Mouse (Mus musculus): ENCODE measurements around the gene Nemp1. TPM values are rescaled to one million over a fixed set of nuclear protein-coding genes. Genes with fewer than 3 reads are reported as not detected.

Nemp1 gene
- polyA plus RNA-seq, 1 experiment: 6.7 TPM

DNA sequence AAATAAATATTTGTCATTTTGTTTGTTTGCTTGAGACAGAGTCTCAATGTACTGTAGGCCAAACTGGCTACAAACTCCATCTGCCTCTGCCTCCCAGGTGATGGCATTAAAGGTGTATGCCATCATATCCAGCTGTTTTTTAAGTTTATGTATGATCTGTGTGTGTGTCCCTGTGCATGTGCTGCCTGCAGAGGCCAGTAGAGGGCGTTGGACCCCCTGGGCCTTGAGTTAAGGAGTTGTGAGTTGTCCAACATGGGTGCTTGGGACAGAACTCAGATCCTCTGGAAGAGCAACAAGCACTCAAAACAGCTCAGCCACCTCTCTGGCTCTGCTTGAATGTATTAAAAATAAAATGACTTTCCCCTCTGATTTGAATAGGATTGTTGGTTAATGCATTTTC is 24.4 kb downstream of the Nemp1 start:
- no peak overlapping the region for H3K27ac ChIP-seq (ENCODE audit: control insufficient read depth, insufficient read depth, low read depth, low read length, poor library complexity)
- TF ChIP-seq CTCF (IDR thresholded peaks at IDR 0.05; ENCODE audit: control insufficient read depth, insufficient read depth, low read length): peak; percentile 12; the same call in 1 of the 2 replicates
- no peak for TF ChIP-seq POLR2A (IDR thresholded peaks at IDR 0.05; ENCODE audit: borderline replicate concordance, control insufficient read depth, low read depth, low read length)
- no peak overlapping the region for H3K4me3 ChIP-seq (replicated peaks; ENCODE audit: control insufficient read depth, low read depth, low read length)
- no peaks in the 10 kb centered on the region for H3K4me1 ChIP-seq (ENCODE audit: control insufficient read depth, insufficient read depth, low read length)
- WGBS: 25% methylated on average over 1 of the region's 1 CpGs

DNA sequence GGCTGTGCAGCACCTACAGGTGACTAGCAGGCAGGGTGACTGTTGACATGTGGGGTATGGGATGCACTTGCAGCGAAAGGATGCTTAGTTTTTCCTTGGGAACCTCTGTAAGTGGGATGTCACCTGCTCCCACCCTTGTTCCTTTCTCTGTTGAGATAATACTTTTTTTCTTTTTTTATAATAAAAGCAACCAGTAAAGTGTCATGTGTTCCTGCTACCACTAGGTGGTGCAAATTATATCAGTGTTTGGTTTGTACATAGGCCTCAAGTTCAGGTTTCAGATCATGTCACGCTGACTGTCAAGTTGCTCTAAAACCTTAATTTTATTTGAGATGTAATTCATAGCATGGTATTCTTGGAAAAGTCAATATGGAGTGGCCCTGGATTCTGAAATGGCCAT is 27.9 kb downstream of the Nemp1 start:
- no peaks in the 10 kb centered on the region for H3K4me1 ChIP-seq (ENCODE audit: control insufficient read depth, insufficient read depth, low read length)
- peak; percentile 29; the same call in 1 of the 2 replicates for TF ChIP-seq CTCF (IDR thresholded peaks at IDR 0.05; ENCODE audit: control insufficient read depth, insufficient read depth, low read length)
- TF ChIP-seq POLR2A (IDR thresholded peaks at IDR 0.05; ENCODE audit: borderline replicate concordance, control insufficient read depth, low read depth, low read length): no peak
- 65% methylated on average over 2 of the region's 2 CpGs for WGBS
- no peak overlapping the region for H3K27ac ChIP-seq (ENCODE audit: control insufficient read depth, insufficient read depth, low read depth, low read length, poor library complexity)
- no peak overlapping the region for H3K4me3 ChIP-seq (replicated peaks; ENCODE audit: control insufficient read depth, low read depth, low read length)

DNA sequence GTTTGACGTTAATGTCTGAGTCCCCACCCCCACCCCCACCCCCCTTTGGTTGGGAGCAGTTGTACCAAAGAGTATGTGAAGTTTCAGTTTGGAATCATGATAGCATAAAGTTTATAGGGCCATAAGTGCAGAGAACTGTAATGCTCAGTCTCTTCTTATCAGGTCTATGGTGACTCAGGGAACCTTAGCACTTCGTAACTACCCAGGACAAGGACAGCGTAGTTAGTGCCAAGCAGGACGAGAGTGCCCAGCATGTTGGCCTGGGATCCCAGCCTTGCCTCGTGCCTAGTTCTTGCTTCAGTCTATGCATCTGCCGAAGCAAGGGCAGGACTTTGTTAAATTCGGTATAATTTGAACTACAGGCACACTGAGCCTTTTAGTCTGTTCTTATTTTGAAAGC is 29.1 kb downstream of the Nemp1 start:
- H3K4me3 ChIP-seq (replicated peaks; ENCODE audit: control insufficient read depth, low read depth, low read length): no peak overlapping the region
- no peak for TF ChIP-seq CTCF (IDR thresholded peaks at IDR 0.05; ENCODE audit: control insufficient read depth, insufficient read depth, low read length)
- no peak for TF ChIP-seq POLR2A (IDR thresholded peaks at IDR 0.05; ENCODE audit: borderline replicate concordance, control insufficient read depth, low read depth, low read length)
- no peaks in the 10 kb centered on the region for H3K4me1 ChIP-seq (ENCODE audit: control insufficient read depth, insufficient read depth, low read length)
- no peak overlapping the region for H3K27ac ChIP-seq (ENCODE audit: control insufficient read depth, insufficient read depth, low read depth, low read length, poor library complexity)
- WGBS: 89% methylated on average over 7 of the region's 7 CpGs

DNA sequence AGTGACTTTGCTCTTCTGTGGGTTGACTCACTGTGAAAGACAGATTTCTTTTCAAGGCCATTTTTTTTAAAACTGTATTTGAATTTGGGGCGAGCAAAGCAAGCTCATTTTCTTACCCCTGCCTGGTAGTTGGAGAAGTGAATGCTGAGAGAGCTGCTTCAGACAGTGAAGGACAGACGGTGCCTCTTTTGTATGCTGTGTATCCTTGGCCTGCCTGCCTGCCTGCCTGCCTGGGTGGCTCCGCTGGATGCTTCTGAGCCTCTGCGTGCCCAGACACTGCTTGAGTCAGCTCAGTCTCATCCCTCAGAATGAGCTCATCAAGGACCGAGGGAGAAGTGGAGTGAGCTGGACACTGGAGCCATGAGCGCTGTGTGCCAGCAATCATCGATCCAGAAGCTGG is 32.3 kb downstream of the Nemp1 start:
- TF ChIP-seq CTCF (IDR thresholded peaks at IDR 0.05; ENCODE audit: control insufficient read depth, insufficient read depth, low read length) (no peak), POLR2A (IDR thresholded peaks at IDR 0.05; ENCODE audit: borderline replicate concordance, control insufficient read depth, low read depth, low read length) (no peak)
- Histone ChIP-seq H3K4me3 (replicated peaks; ENCODE audit: control insufficient read depth, low read depth, low read length) (no peak overlapping the region), H3K4me1 (ENCODE audit: control insufficient read depth, insufficient read depth, low read length) (no peaks in the 10 kb centered on the region), H3K27ac (ENCODE audit: control insufficient read depth, insufficient read depth, low read depth, low read length, poor library complexity) (no peak overlapping the region)
- 95% methylated on average over 7 of the region's 7 CpGs for WGBS

DNA sequence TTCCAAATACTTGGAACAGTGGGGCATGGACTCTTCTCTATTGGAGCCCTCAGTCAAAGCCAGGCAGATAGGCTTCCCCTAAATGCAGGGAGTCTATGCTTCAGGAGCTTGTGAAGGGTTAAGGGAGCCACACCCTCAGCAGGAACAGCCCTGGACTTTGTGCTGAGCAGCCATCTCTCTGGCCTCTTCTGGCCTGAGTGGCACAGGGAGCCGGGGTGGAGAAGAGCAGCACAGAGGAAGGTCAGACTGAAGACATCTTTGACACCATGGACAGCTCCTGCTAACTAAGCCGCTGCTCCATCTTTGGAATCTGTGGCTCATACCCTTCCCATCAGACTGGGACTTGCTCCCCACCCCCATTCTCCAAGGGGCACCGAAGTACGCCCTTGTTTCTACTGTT is 36.6 kb downstream of the Nemp1 start:
- no peak overlapping the region for H3K27ac ChIP-seq (ENCODE audit: control insufficient read depth, insufficient read depth, low read depth, low read length, poor library complexity)
- 40% methylated on average over 4 of the region's 4 CpGs for WGBS
- TF ChIP-seq POLR2A (IDR thresholded peaks at IDR 0.05; ENCODE audit: borderline replicate concordance, control insufficient read depth, low read depth, low read length): no peak
- TF ChIP-seq CTCF (IDR thresholded peaks at IDR 0.05; ENCODE audit: control insufficient read depth, insufficient read depth, low read length): no peak

DNA sequence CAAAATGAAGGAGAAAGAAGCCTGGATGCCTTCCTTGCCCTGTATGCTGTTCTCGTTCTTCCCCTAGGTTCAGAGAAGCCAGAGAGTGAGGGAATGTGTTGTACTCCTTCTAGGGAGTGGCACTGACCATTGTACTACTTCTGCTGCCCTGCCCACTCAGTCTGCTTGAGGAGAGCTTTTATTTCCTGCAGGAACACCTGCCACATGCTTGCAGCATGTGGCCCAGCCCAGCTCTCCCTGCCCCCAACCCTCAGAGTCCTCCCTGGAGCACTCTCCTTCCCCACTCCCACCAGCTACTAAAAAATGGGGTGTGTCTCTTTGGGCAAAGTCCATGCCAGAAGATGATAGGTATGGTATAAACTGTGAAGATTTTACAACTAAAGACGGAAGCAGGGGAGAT is 37.6 kb downstream of the Nemp1 start:
- Histone ChIP-seq H3K27ac (ENCODE audit: control insufficient read depth, insufficient read depth, low read depth, low read length, poor library complexity) (no peak overlapping the region), H3K4me3 (replicated peaks; ENCODE audit: control insufficient read depth, low read depth, low read length) (no peak overlapping the region), H3K4me1 (ENCODE audit: control insufficient read depth, insufficient read depth, low read length) (peaks cover 2% of the 10 kb centered on the region; the same call in 1 of the 2 replicates)
- no peak for TF ChIP-seq POLR2A (IDR thresholded peaks at IDR 0.05; ENCODE audit: borderline replicate concordance, control insufficient read depth, low read depth, low read length)
- WGBS: 65% methylated on average over 2 of the region's 2 CpGs

More for the DNA sequence above, 36.6 kb downstream of the Nemp1 start:
- no peak overlapping the region for H3K4me3 ChIP-seq (replicated peaks; ENCODE audit: control insufficient read depth, low read depth, low read length)
- peaks cover 2% of the 10 kb centered on the region; the same call in 1 of the 2 replicates for H3K4me1 ChIP-seq (ENCODE audit: control insufficient read depth, insufficient read depth, low read length)

DNA sequence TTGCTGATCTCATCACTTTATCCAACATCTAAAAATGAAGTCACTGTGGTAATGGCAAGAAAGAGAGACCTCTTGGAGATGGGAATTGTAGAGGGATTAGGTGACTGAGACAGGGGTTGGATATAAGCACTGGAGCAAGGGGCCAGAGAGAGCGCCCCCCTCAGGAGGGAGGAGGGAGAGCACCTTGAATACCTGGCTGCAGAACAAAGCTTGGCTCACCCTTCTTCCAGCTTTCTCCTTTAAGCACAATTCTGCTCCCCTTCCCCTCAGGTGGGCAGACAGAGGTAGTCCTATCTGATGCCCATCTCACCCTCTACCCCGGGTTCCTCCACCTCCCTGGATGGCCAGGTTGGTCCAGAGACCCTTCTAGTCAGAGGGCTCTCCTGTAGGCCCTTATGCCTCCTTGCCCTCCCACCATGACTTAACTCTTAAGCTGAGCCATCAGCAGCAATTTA is 38.1 kb downstream of the Nemp1 start, which contains the start of gene Myo1a:
Gene Myo1a (plus strand): TSS at position 405 of the 455 bp plus-strand sequence.
- peaks cover 2% of the 10 kb centered on the region; the same call in 1 of the 2 replicates for H3K4me1 ChIP-seq (ENCODE audit: control insufficient read depth, insufficient read depth, low read length)
- whole genome bisulfite sequencing: 62% methylated on average over 2 of the region's 2 CpGs
- H3K4me3 ChIP-seq (replicated peaks; ENCODE audit: control insufficient read depth, low read depth, low read length): no peak within 1 kb of the TSS
- 0 out of 2 replicates have a peak, but pooled peaks have one; percentile 13 for TF ChIP-seq CTCF (IDR thresholded peaks at IDR 0.05; ENCODE audit: control insufficient read depth, insufficient read depth, low read length)
- TF ChIP-seq POLR2A (IDR thresholded peaks at IDR 0.05; ENCODE audit: borderline replicate concordance, control insufficient read depth, low read depth, low read length): no peak
- H3K27ac ChIP-seq (ENCODE audit: control insufficient read depth, insufficient read depth, low read depth, low read length, poor library complexity): no peak within 1 kb of the TSS

DNA sequence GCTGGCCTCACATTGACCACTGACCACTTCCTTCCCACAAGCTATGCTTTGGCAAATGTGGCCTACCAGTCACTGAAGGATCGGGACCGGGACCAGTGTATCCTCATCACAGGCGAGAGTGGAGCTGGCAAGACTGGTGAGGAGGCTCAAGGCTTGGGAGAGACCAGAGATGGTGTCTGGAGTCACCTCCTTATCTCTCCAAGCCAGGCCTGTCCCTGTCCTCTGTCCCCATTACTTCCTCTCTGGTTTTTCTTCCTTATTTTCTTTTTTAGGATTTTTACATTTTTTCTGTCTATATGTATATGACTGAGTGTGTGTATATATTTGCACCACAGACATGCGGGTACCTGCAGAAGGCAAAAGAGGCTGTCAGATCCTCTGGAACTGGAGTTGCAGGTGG is 39.1 kb downstream of the Nemp1 start:
- Histone ChIP-seq H3K27ac (ENCODE audit: control insufficient read depth, insufficient read depth, low read depth, low read length, poor library complexity) (no peak overlapping the region), H3K4me1 (ENCODE audit: control insufficient read depth, insufficient read depth, low read length) (peaks cover 2% of the 10 kb centered on the region; the same call in 1 of the 2 replicates), H3K4me3 (replicated peaks; ENCODE audit: control insufficient read depth, low read depth, low read length) (no peak overlapping the region)
- TF ChIP-seq CTCF (IDR thresholded peaks at IDR 0.05; ENCODE audit: control insufficient read depth, insufficient read depth, low read length) (no peak), POLR2A (IDR thresholded peaks at IDR 0.05; ENCODE audit: borderline replicate concordance, control insufficient read depth, low read depth, low read length) (no peak)
- WGBS: 44% methylated on average over 4 of the region's 4 CpGs

DNA sequence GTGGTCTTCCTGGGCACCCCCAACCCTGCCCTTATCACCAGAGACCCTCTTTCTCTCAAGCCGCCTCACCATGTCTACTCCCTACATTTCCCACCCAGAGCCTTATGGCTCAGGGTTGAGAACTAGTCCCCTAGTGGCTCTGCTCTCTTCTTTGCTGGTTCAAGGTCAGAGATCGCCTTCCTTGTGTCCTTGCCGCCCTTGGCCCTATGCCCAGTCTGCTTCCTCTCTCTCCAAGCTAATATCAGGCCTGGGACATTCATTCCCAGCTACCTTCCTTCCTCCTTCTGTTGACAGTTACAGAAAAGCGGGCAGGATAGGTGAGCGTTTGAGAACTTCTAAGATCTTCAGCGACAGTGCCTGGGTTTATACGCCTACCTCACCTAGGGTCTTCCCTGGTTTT is 41.0 kb downstream of the Nemp1 start:
- WGBS: 72% methylated on average over 7 of the region's 7 CpGs
- TF ChIP-seq POLR2A (IDR thresholded peaks at IDR 0.05; ENCODE audit: borderline replicate concordance, control insufficient read depth, low read depth, low read length) (no peak), CTCF (IDR thresholded peaks at IDR 0.05; ENCODE audit: control insufficient read depth, insufficient read depth, low read length) (no peak)
- Histone ChIP-seq H3K4me1 (ENCODE audit: control insufficient read depth, insufficient read depth, low read length) (peaks cover 2% of the 10 kb centered on the region; the same call in 1 of the 2 replicates), H3K4me3 (replicated peaks; ENCODE audit: control insufficient read depth, low read depth, low read length) (no peak overlapping the region), H3K27ac (ENCODE audit: control insufficient read depth, insufficient read depth, low read depth, low read length, poor library complexity) (no peak overlapping the region)

All from bone marrow, adult 2 months (tissue).